Comparison of ENCODE assay signal across 9 mouse cellular contexts in the genomic region with DNA sequence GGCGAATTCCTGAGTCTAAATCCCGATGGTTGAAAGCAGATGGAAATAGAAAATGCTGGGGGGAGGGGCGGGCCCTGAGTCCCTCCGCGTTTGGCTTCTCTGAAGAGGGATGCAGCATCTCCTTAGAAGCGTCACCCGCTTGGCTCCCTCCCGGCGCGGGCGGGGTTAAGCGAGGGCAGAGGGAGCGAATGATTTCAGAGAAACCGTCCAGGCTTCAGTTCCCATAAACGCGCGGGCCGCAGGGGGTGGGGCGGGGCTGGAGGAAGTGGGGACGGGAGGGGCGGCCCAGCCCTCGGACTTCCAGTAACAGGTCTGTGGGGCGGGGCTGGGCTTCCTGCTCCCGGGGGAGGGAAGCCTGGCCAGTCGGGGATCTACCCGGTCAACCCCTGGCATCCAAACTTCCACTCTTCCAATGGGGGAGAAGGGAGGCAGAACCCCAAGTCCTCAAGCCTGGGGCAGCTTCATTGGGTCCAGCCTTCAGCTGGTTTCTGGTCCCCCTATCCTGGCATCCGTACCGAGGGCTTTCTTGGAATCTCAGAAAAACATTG. TPM values are rescaled to one million over a fixed set of nuclear protein-coding genes. Genes with fewer than 3 reads are reported as not detected.
DNase-seq lines count a peak whose midpoint lies in the region; ATAC-seq and TF ChIP-seq lines count a peak whose summit lies in the region.
"Had no signal": no experiment of that assay in that cellular context is flagged by ENCODE, and none has a peak within 500 bp of the region (broad histone marks: within the 10 kb centered on the region; RNA-seq: fewer than 3 reads in every experiment).

No protein-coding gene starts in this region.

- peak overlapping the region; percentile 99 for H3K27ac ChIP-seq in ES-Bruce4 (ENCODE audit: insufficient read depth, low read length)
- no peak overlapping the region for H3K27ac ChIP-seq in hindbrain, embryonic 11.5 days (ENCODE audit: low read depth, low read length)

- TF ChIP-seq CTCF in ES-Bruce4 (IDR thresholded peaks at IDR 0.05; ENCODE audit: low read depth, low read length), result no peak

- H3K4me1 ChIP-seq in ES-Bruce4 (ENCODE audit: control insufficient read depth, insufficient read depth, low read length), result peaks cover 7% of the 10 kb centered on the region
- peaks cover 8% of the 10 kb centered on the region for H3K4me1 ChIP-seq in hindbrain, embryonic 11.5 days (replicated peaks; ENCODE audit: control insufficient read depth, insufficient read depth, low read length)

- H3K4me3 ChIP-seq in ES-Bruce4 (ENCODE audit: low read depth, low read length), result peak overlapping the region; percentile 74
- H3K4me3 ChIP-seq in hindbrain, embryonic 11.5 days (ENCODE audit: low read depth, low read length), result peak overlapping the region; percentile 35

- peak overlapping the region; percentile 85 for H3K9ac ChIP-seq in ES-Bruce4 (ENCODE audit: low read depth, poor library complexity, severe bottlenecking)
- H3K9ac ChIP-seq in hindbrain, embryonic 11.5 days (ENCODE audit: low read depth, low read length), result no peak overlapping the region

- H3K36me3 ChIP-seq in ES-Bruce4 (ENCODE audit: control insufficient read depth, insufficient read depth, low read length, poor library complexity, severe bottlenecking), result peaks cover 5% of the 10 kb centered on the region; the same call in 1 of the 2 replicates
- no peaks in the 10 kb centered on the region for H3K36me3 ChIP-seq in hindbrain, embryonic 11.5 days (ENCODE audit: control insufficient read depth, insufficient read depth, low read length)

- DNase-seq in adrenal gland, postnatal 36 days, result peak; percentile 90 to 95
- DNase-seq in forelimb bud, embryonic 11.5 days (ENCODE audit: low read depth, low spot score), result peak; percentile 47
- DNase-seq in hindbrain, embryonic 11.5 days (ENCODE audit: low spot score), result peak; percentile 72
- DNase-seq in left cerebral cortex, adult 18-20 months (ENCODE audit: low spot score in 2 of 2), result peak; percentile 44 to 45
- DNase-seq in lung, postnatal 4 days, result peak; percentile 93 to 94
- DNase-seq in retina, postnatal 1 day, result peak; percentile 75
- DNase-seq in urinary bladder, postnatal 14 days (ENCODE audit: low spot score), result peak; percentile 93

- TF ChIP-seq EP300 in ES-Bruce4 (IDR thresholded peaks at IDR 0.05; ENCODE audit: insufficient read depth, low read depth, low read length), result peak; percentile 94

- peak; percentile 56 for TF ChIP-seq POLR2A in ES-Bruce4 (IDR thresholded peaks at IDR 0.05; ENCODE audit: insufficient read depth, low read length)

- WGBS in hindbrain, embryonic 11.5 days, result 2% methylated on average over 28 of the region's 28 CpGs

- peak overlapping the region; percentile 52 for H3K4me2 ChIP-seq in hindbrain, embryonic 11.5 days (replicated peaks; ENCODE audit: low read depth, low read length)

- H3K27me3 ChIP-seq in ES-Bruce4 (ENCODE audit: control insufficient read depth, insufficient read depth, low read length, poor library complexity, severe bottlenecking), result no peaks in the 10 kb centered on the region
- peaks cover 19% of the 10 kb centered on the region for H3K27me3 ChIP-seq in hindbrain, embryonic 11.5 days (ENCODE audit: control insufficient read depth, insufficient read depth, low read length)

- H3K9me3 ChIP-seq in ES-Bruce4 (replicated peaks; ENCODE audit: control insufficient read depth, insufficient read depth, low read length, poor library complexity, severe bottlenecking), result peaks cover 8% of the 10 kb centered on the region; the same call in 1 of the 2 replicates
- no peaks in the 10 kb centered on the region for H3K9me3 ChIP-seq in hindbrain, embryonic 11.5 days (ENCODE audit: control insufficient read depth, low read length)

- peak; percentile 48 for ATAC-seq in hindbrain, embryonic 11.5 days (ENCODE audit: low FRiP score)

RNA-seq across cellular contexts. Expression of gene Bcl3, which starts 6.3 kb away (rescaled TPM):
- 17.3 and 27.3 TPM in 2 replicates for polyA plus RNA-seq in ES-Bruce4 (2011; ENCODE audit: insufficient read depth, insufficient read length, low read depth, missing spikeins)
- 10 to 100 TPM; 19.5 to 51.0 TPM for total RNA-seq in adrenal gland, postnatal 36 days (2021)
- polyA plus RNA-seq in hindbrain, embryonic 11.5 days (2014; fragmentation: Nextera tagmentation; extraction: Ambion mirVana), result 0.26 and 0.33 TPM in 2 replicates
- total RNA-seq in left cerebral cortex, adult 18-20 months (2021), result 1 to 10 TPM in 1 of 2 experiments, under 1 TPM in 1; 0.91 to 1.1 TPM

RNA-seq across cellular contexts. Expression of gene Cblc, which starts 19.7 kb away (rescaled TPM):
- 17.1 and 23.2 TPM in 2 replicates for polyA plus RNA-seq in ES-Bruce4 (2011; ENCODE audit: insufficient read depth, insufficient read length, low read depth, missing spikeins)
- total RNA-seq in adrenal gland, postnatal 36 days (2021), result not detected
- polyA plus RNA-seq in hindbrain, embryonic 11.5 days (2014; fragmentation: Nextera tagmentation; extraction: Ambion mirVana), result 0.59 and 0.63 TPM in 2 replicates
- total RNA-seq in left cerebral cortex, adult 18-20 months (2021), result not detected
- total RNA-seq: layer of hippocampus, postnatal 36 days had no signal

RNA-seq across cellular contexts. Expression of gene Gm19345, which starts 35.5 kb away (rescaled TPM):
- 0.82 and 1.1 TPM in 2 replicates for polyA plus RNA-seq in ES-Bruce4 (2011; ENCODE audit: insufficient read depth, insufficient read length, low read depth, missing spikeins)
- total RNA-seq in adrenal gland, postnatal 36 days (2021), result under 1 TPM in 1 of 2 experiments, not detected in 1; 0.83 TPM
- 0.17 TPM in 1 of 2 replicates, not detected in the other for polyA plus RNA-seq in hindbrain, embryonic 11.5 days (2014; fragmentation: Nextera tagmentation; extraction: Ambion mirVana)
- total RNA-seq in left cerebral cortex, adult 18-20 months (2021), result 1 to 10 TPM; 2.0 to 2.4 TPM

RNA-seq across cellular contexts. Expression of gene Ceacam16, which starts 44.8 kb away (rescaled TPM):
- polyA plus RNA-seq in ES-Bruce4 (2011; ENCODE audit: insufficient read depth, insufficient read length, low read depth, missing spikeins), result not detected in 2 replicates
- total RNA-seq in adrenal gland, postnatal 36 days (2021), result not detected
- not detected in 2 replicates for polyA plus RNA-seq in hindbrain, embryonic 11.5 days (2014; fragmentation: Nextera tagmentation; extraction: Ambion mirVana)
- not detected for total RNA-seq in left cerebral cortex, adult 18-20 months (2021)
- total RNA-seq: layer of hippocampus, postnatal 36 days had no signal

RNA-seq across cellular contexts. Expression of gene Bcam, which starts 45.5 kb away (rescaled TPM):
- polyA plus RNA-seq in ES-Bruce4 (2011; ENCODE audit: insufficient read depth, insufficient read length, low read depth, missing spikeins), result 138 and 154 TPM in 2 replicates
- total RNA-seq in adrenal gland, postnatal 36 days (2021), result 10 to 100 TPM; 43.5 to 53.8 TPM
- 20.6 and 22.1 TPM in 2 replicates for polyA plus RNA-seq in hindbrain, embryonic 11.5 days (2014; fragmentation: Nextera tagmentation; extraction: Ambion mirVana)
- total RNA-seq in left cerebral cortex, adult 18-20 months (2021), result 10 to 100 TPM; 18.6 to 19.1 TPM

Comparison
In these comparisons a context has a peak if more than half of its experiments do, and no peak if none do; other contexts are left out.
1. RNA of gene Bcl3, which starts 6.3 kb away (total RNA-seq): 19.5 to 51.0 TPM in adrenal gland, postnatal 36 days; 0.91 to 1.1 TPM in left cerebral cortex, adult 18-20 months; every median in the first group is over 4 times any median in the second.
2. Peak in every context shown above with its lines, with median percentiles within 50 percentile points of each other: DNase-seq.